Mouse (Mus musculus): Measurements from ENCODE around the gene Wdr31. TPM values are rescaled to one million over a fixed set of nuclear protein-coding genes. Genes with fewer than 3 reads are reported as not detected.
"Not testable (repeated sequence)": the region's sequence is repeated elsewhere in the genome, so short reads cannot be mapped to it uniquely, and the experiment has no call there.

Gene Wdr31
- polyA plus RNA-seq, 1 experiment from 2014 or later: 1.00 TPM

- 24% methylated on average over 10 of the region's 10 CpGs for WGBS (ENCODE audit: insufficient replicate concordance)
- no peak overlapping the region for H3K4me3 ChIP-seq (ENCODE audit: low read depth, low read length)
- H3K9me3 ChIP-seq (ENCODE audit: low read length): no peaks in the 10 kb centered on the region
- TF ChIP-seq CTCF (IDR thresholded peaks at IDR 0.05; ENCODE audit: low read depth): no peak
- no peak for TF ChIP-seq EP300 (IDR thresholded peaks at IDR 0.05; ENCODE audit: low read depth)
- ATAC-seq (no peak), DNase-seq (no peak)
- H3K9ac ChIP-seq (replicated peaks): no peak overlapping the region
- H3K27ac ChIP-seq (ENCODE audit: low read depth): no peak overlapping the region
- H3K36me3 ChIP-seq (replicated peaks; ENCODE audit: insufficient read depth, low read length): no peaks in the 10 kb centered on the region
- H3K4me2 ChIP-seq (ENCODE audit: low read depth, low read length): no peak overlapping the region
- peaks cover 19% of the 10 kb centered on the region for H3K4me1 ChIP-seq (ENCODE audit: insufficient read depth)
- H3K27me3 ChIP-seq (ENCODE audit: insufficient read depth, low read length): peaks cover 18% of the 10 kb centered on the region
These were observed 10.3 kb upstream of the Wdr31 start for GRCm38 (mm10) chr4:62480709-62481605.

GRCm38 (mm10) chr4:62479937-62480708, 9.4 kb upstream of the Wdr31 start, which contains the start of gene Bspry:
Gene Bspry (plus strand): TSS chr4:62480053.
- H3K4me2 ChIP-seq (ENCODE audit: low read depth, low read length): peak within 1 kb of the TSS; percentile 80
- no peaks in the 10 kb centered on the region for H3K9me3 ChIP-seq (ENCODE audit: low read length)
- ATAC-seq (peak; percentile 83), DNase-seq (peak; percentile 54)
- peak within 1 kb of the TSS; percentile 37; the same call in 1 of the 2 replicates for H3K9ac ChIP-seq (replicated peaks)
- peaks cover 11% of the 10 kb centered on the region for H3K4me1 ChIP-seq (ENCODE audit: insufficient read depth)
- peak within 1 kb of the TSS; percentile 43 for H3K4me3 ChIP-seq (ENCODE audit: low read depth, low read length)
- H3K27ac ChIP-seq (ENCODE audit: low read depth): no peak within 1 kb of the TSS
- peaks cover 18% of the 10 kb centered on the region for H3K27me3 ChIP-seq (ENCODE audit: insufficient read depth, low read length)
- TF ChIP-seq EP300 (IDR thresholded peaks at IDR 0.05; ENCODE audit: low read depth): no peak
- no peak for TF ChIP-seq CTCF (IDR thresholded peaks at IDR 0.05; ENCODE audit: low read depth)
- 3% methylated on average over 48 of the region's 71 CpGs for WGBS (ENCODE audit: insufficient replicate concordance)
- no peaks in the 10 kb centered on the region for H3K36me3 ChIP-seq (replicated peaks; ENCODE audit: insufficient read depth, low read length)

- peaks cover 11% of the 10 kb centered on the region for H3K4me1 ChIP-seq (ENCODE audit: insufficient read depth)
- H3K27ac ChIP-seq (ENCODE audit: low read depth); H3K36me3 ChIP-seq (replicated peaks; ENCODE audit: insufficient read depth, low read length); ATAC-seq; DNase-seq; H3K9me3 ChIP-seq (ENCODE audit: low read length): not testable (repeated sequence)
- peak overlapping the region; percentile 37; the same call in 1 of the 2 replicates for H3K9ac ChIP-seq (replicated peaks)
- WGBS (ENCODE audit: insufficient replicate concordance): 11% methylated on average over 11 of the region's 11 CpGs
- H3K4me2 ChIP-seq (ENCODE audit: low read depth, low read length): peak overlapping the region; percentile 80
- peaks cover 18% of the 10 kb centered on the region for H3K27me3 ChIP-seq (ENCODE audit: insufficient read depth, low read length)
- peak; percentile 55 for TF ChIP-seq CTCF (IDR thresholded peaks at IDR 0.05; ENCODE audit: low read depth)
- peak overlapping the region; percentile 43 for H3K4me3 ChIP-seq (ENCODE audit: low read depth, low read length)
These were observed 8.9 kb upstream of the Wdr31 start for GRCm38 (mm10) chr4:62479593-62479936.

GRCm38 (mm10) chr4:62477542-62478244, 7.0 kb upstream of the Wdr31 start:
- no peak overlapping the region for H3K4me2 ChIP-seq (ENCODE audit: low read depth, low read length)
- H3K27me3 ChIP-seq (ENCODE audit: insufficient read depth, low read length): peaks cover 18% of the 10 kb centered on the region
- peaks cover 11% of the 10 kb centered on the region for H3K4me1 ChIP-seq (ENCODE audit: insufficient read depth)
- H3K36me3 ChIP-seq (replicated peaks; ENCODE audit: insufficient read depth, low read length): no peaks in the 10 kb centered on the region
- H3K27ac ChIP-seq (ENCODE audit: low read depth): no peak overlapping the region
- 81% methylated on average over 6 of the region's 6 CpGs for WGBS (ENCODE audit: insufficient replicate concordance)
- ATAC-seq (no peak), DNase-seq (no peak)
- H3K9me3 ChIP-seq (ENCODE audit: low read length): no peaks in the 10 kb centered on the region
- no peak overlapping the region for H3K9ac ChIP-seq (replicated peaks)
- H3K4me3 ChIP-seq (ENCODE audit: low read depth, low read length): no peak overlapping the region
- TF ChIP-seq CTCF (IDR thresholded peaks at IDR 0.05; ENCODE audit: low read depth) (no peak), EP300 (IDR thresholded peaks at IDR 0.05; ENCODE audit: low read depth) (no peak)

GRCm38 (mm10) chr4:62475793-62476192, 5.1 kb upstream of the Wdr31 start:
- Histone ChIP-seq H3K36me3 (replicated peaks; ENCODE audit: insufficient read depth, low read length) (no peaks in the 10 kb centered on the region), H3K27ac (ENCODE audit: low read depth) (no peak overlapping the region), H3K9me3 (ENCODE audit: low read length) (no peaks in the 10 kb centered on the region), H3K9ac (replicated peaks) (no peak overlapping the region), H3K4me2 (ENCODE audit: low read depth, low read length) (no peak overlapping the region), H3K4me3 (ENCODE audit: low read depth, low read length) (no peak overlapping the region), H3K4me1 (ENCODE audit: insufficient read depth) (peaks cover 11% of the 10 kb centered on the region), H3K27me3 (ENCODE audit: insufficient read depth, low read length) (peaks cover 14% of the 10 kb centered on the region)
- WGBS (ENCODE audit: insufficient replicate concordance): 73% methylated on average over 6 of the region's 6 CpGs
- TF ChIP-seq CTCF (IDR thresholded peaks at IDR 0.05; ENCODE audit: low read depth): no peak
- no peak for TF ChIP-seq EP300 (IDR thresholded peaks at IDR 0.05; ENCODE audit: low read depth)
- DNase-seq: no peak
- ATAC-seq: no peak

- Histone ChIP-seq H3K9ac (replicated peaks) (no peak overlapping the region), H3K4me3 (ENCODE audit: low read depth, low read length) (no peak overlapping the region), H3K9me3 (ENCODE audit: low read length) (no peaks in the 10 kb centered on the region), H3K27ac (ENCODE audit: low read depth) (no peak overlapping the region), H3K27me3 (ENCODE audit: insufficient read depth, low read length) (peaks cover 8% of the 10 kb centered on the region), H3K36me3 (replicated peaks; ENCODE audit: insufficient read depth, low read length) (no peaks in the 10 kb centered on the region), H3K4me1 (ENCODE audit: insufficient read depth) (peaks cover 14% of the 10 kb centered on the region), H3K4me2 (ENCODE audit: low read depth, low read length) (no peak overlapping the region)
- no peak for DNase-seq
- WGBS (ENCODE audit: insufficient replicate concordance): 82% methylated on average over 2 of the region's 2 CpGs
- no peak for ATAC-seq
- TF ChIP-seq CTCF (IDR thresholded peaks at IDR 0.05; ENCODE audit: low read depth): no peak
- TF ChIP-seq EP300 (IDR thresholded peaks at IDR 0.05; ENCODE audit: low read depth): no peak
These were observed 4.4 kb upstream of the Wdr31 start for GRCm38 (mm10) chr4:62475131-62475530.

All from liver, postnatal 0 days (tissue).